Mouse (Mus musculus) 3134 (cell line): ENCODE measurements around the gene Gtf2i.

Experiments
- DNase-seq: peaks from one replicate; pipeline ENCODE4 v3.0.0-alpha.2; 2011; ENCODE audit warnings: low spot score; ENCODE audit not compliant: insufficient read length; ENCODE audit errors: extremely low read depth

Gtf2i gene

GRCm38 (mm10) chr5:134323311-134323710, 8.8 kb upstream of the Gtf2i start:
- DNase-seq: no peak

GRCm38 (mm10) chr5:134322355-134322754, 7.8 kb upstream of the Gtf2i start:
- no peak for DNase-seq

GRCm38 (mm10) chr5:134321699-134322098, 7.1 kb upstream of the Gtf2i start:
- DNase-seq: no peak

- DNase-seq: no peak
These were observed 4.3 kb upstream of the Gtf2i start for GRCm38 (mm10) chr5:134318903-134319302.

- DNase-seq: no peak
These were observed 2.2 kb upstream of the Gtf2i start for GRCm38 (mm10) chr5:134316721-134317120.

GRCm38 (mm10) chr5:134315623-134316350, 1.2 kb upstream of the Gtf2i start:
- DNase-seq: peak; percentile 66

- no peak for DNase-seq
These were observed 389 bp downstream of the Gtf2i start for GRCm38 (mm10) chr5:134314068-134314674.

- peak; percentile 98 for DNase-seq
These were observed 1.0 kb downstream of the Gtf2i start for GRCm38 (mm10) chr5:134313451-134314067.

GRCm38 (mm10) chr5:134312691-134313450, 1.7 kb downstream of the Gtf2i start:
- DNase-seq: peak; percentile 17

GRCm38 (mm10) chr5:134311894-134312411, 2.6 kb downstream of the Gtf2i start:
- no peak for DNase-seq

- no peak for DNase-seq
These were observed 4.4 kb downstream of the Gtf2i start for GRCm38 (mm10) chr5:134310201-134310600.

GRCm38 (mm10) chr5:134309345-134309744, 5.2 kb downstream of the Gtf2i start:
- no peak for DNase-seq

GRCm38 (mm10) chr5:134304639-134305038, 9.9 kb downstream of the Gtf2i start:
- DNase-seq: no peak

- no peak for DNase-seq
These were observed 19.1 kb downstream of the Gtf2i start for GRCm38 (mm10) chr5:134295277-134296050.

GRCm38 (mm10) chr5:134294606-134295005, 20.0 kb downstream of the Gtf2i start:
- no peak for DNase-seq

- no peak for DNase-seq
These were observed 23.5 kb downstream of the Gtf2i start for GRCm38 (mm10) chr5:134291096-134291495.

GRCm38 (mm10) chr5:134289935-134290560, 24.5 kb downstream of the Gtf2i start:
- DNase-seq: no peak

- DNase-seq: no peak
These were observed 26.5 kb downstream of the Gtf2i start for GRCm38 (mm10) chr5:134288071-134288470.

GRCm38 (mm10) chr5:134284921-134285320, 29.6 kb downstream of the Gtf2i start:
- DNase-seq: no peak

GRCm38 (mm10) chr5:134282603-134283002, 32.0 kb downstream of the Gtf2i start:
- DNase-seq: no peak
